Comparison of ENCODE assay signal across 8 mouse cellular contexts in the genomic region with DNA sequence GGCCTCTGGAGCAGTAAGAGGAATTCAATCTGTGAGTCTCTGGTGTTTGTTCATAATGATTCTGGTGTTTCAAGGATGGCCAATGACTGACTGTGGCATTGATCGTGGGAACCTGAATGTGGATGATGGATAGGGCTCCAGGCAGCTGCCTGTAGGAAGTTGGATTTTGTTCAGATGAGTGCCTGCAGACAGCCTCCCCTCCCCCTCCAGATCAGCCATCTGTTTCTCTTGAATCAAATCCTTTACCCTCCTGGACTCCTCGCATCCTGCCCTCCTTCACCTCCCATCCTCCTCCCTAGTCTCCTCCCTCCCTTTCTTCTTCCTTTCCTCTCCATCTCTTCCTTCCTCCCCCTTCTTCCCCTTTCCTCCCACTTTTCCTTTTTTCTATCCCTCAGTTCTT.
DNase-seq lines count a peak whose midpoint lies in the region; ATAC-seq lines count a peak whose summit lies in the region.
"Had no signal": no experiment of that assay in that cellular context is flagged by ENCODE, and none has a peak within 500 bp of the region (broad histone marks: within the 10 kb centered on the region; RNA-seq: fewer than 3 reads in every experiment).

No protein-coding gene starts in this region.

- no peak overlapping the region for H3K9ac ChIP-seq in lung, embryonic 16.5 days (ENCODE audit: low read length)
- no peak overlapping the region for H3K9ac ChIP-seq in midbrain, embryonic 14.5 days (replicated peaks; ENCODE audit: low read length)
- H3K9ac ChIP-seq: heart, embryonic 15.5 days had no signal

- no peaks in the 10 kb centered on the region for H3K36me3 ChIP-seq in lung, embryonic 16.5 days (ENCODE audit: control insufficient read depth, insufficient read depth, low read length)
- H3K36me3 ChIP-seq in midbrain, embryonic 14.5 days (ENCODE audit: control insufficient read depth, insufficient read depth, low read length): no peaks in the 10 kb centered on the region
- H3K36me3 ChIP-seq: heart, embryonic 15.5 days had no signal

- ATAC-seq in lung, embryonic 16.5 days (ENCODE audit: low read depth): peak; percentile 28; the same call in 1 of the 2 replicates
- ATAC-seq in midbrain, embryonic 14.5 days (ENCODE audit: low FRiP score, low TSS enrichment): no peak
- no peak for ATAC-seq in megakaryocyte progenitor cell, adult 5-6 weeks (replicated peaks; ENCODE audit: poor library complexity)

- H3K4me3 ChIP-seq in lung, embryonic 16.5 days (ENCODE audit: low read length): no peak overlapping the region
- no peak overlapping the region for H3K4me3 ChIP-seq in midbrain, embryonic 14.5 days (replicated peaks; ENCODE audit: low read depth, low read length)
- H3K4me3 ChIP-seq: heart, embryonic 15.5 days had no signal

- H3K27me3 ChIP-seq in lung, embryonic 16.5 days (ENCODE audit: control insufficient read depth, insufficient read depth, low read depth, low read length): no peaks in the 10 kb centered on the region
- H3K27me3 ChIP-seq in midbrain, embryonic 14.5 days (ENCODE audit: control insufficient read depth, insufficient read depth, low read length): no peaks in the 10 kb centered on the region
- H3K27me3 ChIP-seq: heart, embryonic 15.5 days had no signal

- no peak overlapping the region for H3K4me2 ChIP-seq in lung, embryonic 16.5 days (ENCODE audit: low read depth, low read length)
- H3K4me2 ChIP-seq in midbrain, embryonic 14.5 days (ENCODE audit: low read length): no peak overlapping the region
- H3K4me2 ChIP-seq: heart, embryonic 15.5 days had no signal

- no peak for DNase-seq in lung, postnatal 10 days
- DNase-seq in cerebellum, adult 9-10 months: peak; percentile 49
- DNase-seq in embryo, embryonic 9.5 days (ENCODE audit: extremely low spot score): peak; percentile 19
- DNase-seq in midbrain, embryonic 14.5 days: peak; percentile 45
- no peak for DNase-seq in heart, postnatal 36 days

- intact Hi-C loops in heart, postnatal 36 days (cut with DNase I): no loop called here

- no peak overlapping the region for H3K27ac ChIP-seq in lung, embryonic 16.5 days (ENCODE audit: low read length)
- H3K27ac ChIP-seq in midbrain, embryonic 14.5 days (replicated peaks; ENCODE audit: low read depth, low read length): no peak overlapping the region
- H3K27ac ChIP-seq: heart, embryonic 15.5 days had no signal

- no peaks in the 10 kb centered on the region for H3K4me1 ChIP-seq in lung, embryonic 16.5 days (replicated peaks; ENCODE audit: control insufficient read depth, insufficient read depth, low read length)
- no peaks in the 10 kb centered on the region for H3K4me1 ChIP-seq in midbrain, embryonic 14.5 days (ENCODE audit: control insufficient read depth, insufficient read depth, low read length)
- H3K4me1 ChIP-seq: heart, embryonic 15.5 days had no signal

- H3K9me3 ChIP-seq in lung, embryonic 16.5 days (ENCODE audit: control insufficient read depth, low read length): no peaks in the 10 kb centered on the region
- no peaks in the 10 kb centered on the region for H3K9me3 ChIP-seq in midbrain, embryonic 14.5 days (ENCODE audit: control insufficient read depth, low read length)
- H3K9me3 ChIP-seq: heart, embryonic 15.5 days had no signal

- 18% methylated on average over 2 of the region's 2 CpGs for WGBS in lung, embryonic 16.5 days
- whole genome bisulfite sequencing in midbrain, embryonic 14.5 days: 14% methylated on average over 2 of the region's 2 CpGs

Comparison
In these comparisons a context has a peak if more than half of its experiments do, and no peak if none do; other contexts are left out.
1. DNase-seq: peak in cerebellum, adult 9-10 months (single experiment), embryo, embryonic 9.5 days (single experiment) and midbrain, embryonic 14.5 days (single experiment); none in lung, postnatal 10 days (single experiment) and heart, postnatal 36 days (0 of 2).